Mouse (Mus musculus) brain, embryonic 14.5 days (tissue): ENCODE data around the gene Mrps17. TPM values are rescaled to one million over a fixed set of nuclear protein-coding genes. Genes with fewer than 3 reads are reported as not detected.

Experiments used
- DNase-seq: peaks from one replicate; pipeline ENCODE4 v3.0.0-alpha.2; 2011; ENCODE audit warnings: low read depth
- CTCF ChIP-seq: fragments of 200-500 bp; IDR thresholded peaks from 2 replicates; pipeline ENCODE4 v1.5.1; 2012; ENCODE audit warnings: inconsistent platforms, mild to moderate bottlenecking, moderate library complexity, borderline replicate concordance; ENCODE audit not compliant: insufficient read depth, insufficient read length; ENCODE audit errors: extremely low read depth
- POLR2A ChIP-seq: fragments of 200-500 bp; IDR thresholded peaks from 2 replicates; pipeline ENCODE4 v1.6.1; 2012; ENCODE audit warnings: mild to moderate bottlenecking, inconsistent platforms, borderline replicate concordance; ENCODE audit not compliant: poor library complexity, insufficient read depth, insufficient read length, severe bottlenecking; ENCODE audit errors: extremely low read depth
- polyA plus RNA-seq: library from polyadenylated mRNA; depleted of rRNA; stranded (reverse); fragments of >200 nt; gene quantifications from 2 replicates; pipeline ENCODE4 v1.2.3, GENCODE M21; 2012

Gene Mrps17
- polyA plus RNA-seq, 1 experiment = 116 TPM

- TF ChIP-seq CTCF = no peak
- TF ChIP-seq POLR2A = no peak
- DNase-seq = no peak
These were observed 4.9 kb downstream of the Mrps17 start for GRCm38 (mm10) chr5:129720176-129720575.

- DNase-seq = no peak
- TF ChIP-seq POLR2A (no peak), CTCF (no peak)
These were observed 9.0 kb downstream of the Mrps17 start for GRCm38 (mm10) chr5:129724268-129724667.

GRCm38 (mm10) chr5:129724834-129725773 is 9.8 kb downstream of the Mrps17 start, which contains the start of gene Nipsnap2:
Nipsnap2 (plus strand) TSS chr5:129725063.
- DNase-seq = peak; percentile 94
- TF ChIP-seq POLR2A = peak; percentile 95
- peak; percentile 100 for TF ChIP-seq CTCF

GRCm38 (mm10) chr5:129725774-129726392 is 10.6 kb downstream of the Mrps17 start:
- no peak for TF ChIP-seq POLR2A
- TF ChIP-seq CTCF = no peak
- DNase-seq = peak; percentile 31

GRCm38 (mm10) chr5:129726784-129727183 is 11.5 kb downstream of the Mrps17 start:
- no peak for TF ChIP-seq CTCF
- DNase-seq = no peak

GRCm38 (mm10) chr5:129729286-129729685 is 14.0 kb downstream of the Mrps17 start:
- TF ChIP-seq POLR2A = no peak
- TF ChIP-seq CTCF = no peak
- DNase-seq = no peak

GRCm38 (mm10) chr5:129730344-129730743 is 15.0 kb downstream of the Mrps17 start:
- no peak for DNase-seq

GRCm38 (mm10) chr5:129731021-129731420 is 15.7 kb downstream of the Mrps17 start:
- TF ChIP-seq POLR2A (no peak), CTCF (no peak)
- no peak for DNase-seq

More at GRCm38 (mm10) chr5:129730344-129730743, 15.0 kb downstream of the Mrps17 start:
- TF ChIP-seq POLR2A = no peak
- TF ChIP-seq CTCF = no peak

GRCm38 (mm10) chr5:129740976-129741375 is 25.7 kb downstream of the Mrps17 start:
- peak; percentile 51 for DNase-seq
- no peak for TF ChIP-seq POLR2A
- peak; percentile 49; the same call in 1 of the 2 replicates for TF ChIP-seq CTCF

- TF ChIP-seq CTCF (no peak), POLR2A (no peak)
- no peak for DNase-seq
These were observed 27.7 kb downstream of the Mrps17 start for GRCm38 (mm10) chr5:129742903-129743488.

GRCm38 (mm10) chr5:129744050-129744449 is 28.8 kb downstream of the Mrps17 start:
- no peak for DNase-seq
- TF ChIP-seq POLR2A (no peak), CTCF (no peak)
